Mouse (Mus musculus): Measurements from ENCODE around the gene Rmi2. TPM values are rescaled to one million over a fixed set of nuclear protein-coding genes. Genes with fewer than 3 reads are reported as not detected.

Gene Rmi2
- polyA plus RNA-seq, 1 experiment from 2014 or later: 0.70 TPM

DNA sequence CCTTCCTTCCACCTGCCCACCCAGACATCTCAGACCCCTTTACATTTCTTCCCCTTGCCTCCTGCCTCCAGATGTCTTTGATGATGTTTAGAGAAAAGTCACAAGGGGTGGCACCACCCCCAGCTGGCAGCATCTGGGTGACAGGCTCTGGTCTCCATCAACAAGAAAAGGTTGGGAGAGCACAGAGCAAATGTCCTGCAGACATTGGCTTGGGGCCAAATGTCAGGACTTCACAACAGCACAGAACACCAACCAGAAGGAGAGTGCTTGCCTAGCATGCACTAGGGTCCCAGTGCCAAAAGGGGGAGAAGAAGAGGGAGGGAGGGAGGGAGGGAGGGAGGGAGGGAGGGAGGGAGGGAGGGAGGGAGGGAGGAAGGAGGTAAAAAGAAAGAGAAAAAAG lies 85.0 kb downstream of the Rmi2 start:
- H3K27ac ChIP-seq (ENCODE audit: low read depth, low read length): no peak overlapping the region
- H3K4me1 ChIP-seq (ENCODE audit: control insufficient read depth, insufficient read depth, low read depth, low read length): no peaks in the 10 kb centered on the region
- no peak overlapping the region for H3K4me2 ChIP-seq (ENCODE audit: low read length)
- no peak overlapping the region for H3K4me3 ChIP-seq (ENCODE audit: low read length)
- H3K36me3 ChIP-seq (ENCODE audit: control insufficient read depth, insufficient read depth, low read length): no peaks in the 10 kb centered on the region
- H3K9me3 ChIP-seq (ENCODE audit: control insufficient read depth, low read length): no peaks in the 10 kb centered on the region
- H3K27me3 ChIP-seq (replicated peaks; ENCODE audit: control insufficient read depth, insufficient read depth, low read length): no peaks in the 10 kb centered on the region
- no peak for ATAC-seq
- no peak overlapping the region for H3K9ac ChIP-seq (ENCODE audit: low read depth, low read length)

DNA sequence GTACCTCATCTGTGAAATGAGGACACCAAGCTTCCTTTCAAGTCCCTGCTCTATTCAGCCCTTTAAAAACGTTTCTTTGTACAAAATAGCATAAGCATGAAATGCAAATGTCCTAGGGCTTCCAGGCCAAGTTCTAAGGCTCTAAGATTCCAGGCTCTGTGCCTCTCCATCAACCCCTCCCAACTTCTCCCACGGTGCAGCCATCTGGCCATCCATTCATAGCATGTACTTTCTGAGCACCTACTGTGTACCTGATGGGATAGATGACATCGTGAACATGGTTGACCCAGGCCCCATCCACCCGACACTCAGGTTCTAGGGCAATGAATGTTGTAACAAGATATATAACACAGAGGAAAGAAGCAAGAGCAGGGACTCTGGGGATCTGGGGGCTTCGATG lies 88.7 kb downstream of the Rmi2 start:
- H3K4me2 ChIP-seq (ENCODE audit: low read length): no peak overlapping the region
- no peak for ATAC-seq
- H3K9me3 ChIP-seq (ENCODE audit: control insufficient read depth, low read length): no peaks in the 10 kb centered on the region
- 69% methylated on average over 5 of the region's 5 CpGs for WGBS
- H3K4me1 ChIP-seq (ENCODE audit: control insufficient read depth, insufficient read depth, low read depth, low read length): no peaks in the 10 kb centered on the region; the same call in 1 of the 2 replicates
- no peak overlapping the region for H3K4me3 ChIP-seq (ENCODE audit: low read length)
- H3K36me3 ChIP-seq (ENCODE audit: control insufficient read depth, insufficient read depth, low read length): no peaks in the 10 kb centered on the region
- H3K9ac ChIP-seq (ENCODE audit: low read depth, low read length): no peak overlapping the region
- no peak overlapping the region for H3K27ac ChIP-seq (ENCODE audit: low read depth, low read length)
- no peaks in the 10 kb centered on the region for H3K27me3 ChIP-seq (replicated peaks; ENCODE audit: control insufficient read depth, insufficient read depth, low read length)

DNA sequence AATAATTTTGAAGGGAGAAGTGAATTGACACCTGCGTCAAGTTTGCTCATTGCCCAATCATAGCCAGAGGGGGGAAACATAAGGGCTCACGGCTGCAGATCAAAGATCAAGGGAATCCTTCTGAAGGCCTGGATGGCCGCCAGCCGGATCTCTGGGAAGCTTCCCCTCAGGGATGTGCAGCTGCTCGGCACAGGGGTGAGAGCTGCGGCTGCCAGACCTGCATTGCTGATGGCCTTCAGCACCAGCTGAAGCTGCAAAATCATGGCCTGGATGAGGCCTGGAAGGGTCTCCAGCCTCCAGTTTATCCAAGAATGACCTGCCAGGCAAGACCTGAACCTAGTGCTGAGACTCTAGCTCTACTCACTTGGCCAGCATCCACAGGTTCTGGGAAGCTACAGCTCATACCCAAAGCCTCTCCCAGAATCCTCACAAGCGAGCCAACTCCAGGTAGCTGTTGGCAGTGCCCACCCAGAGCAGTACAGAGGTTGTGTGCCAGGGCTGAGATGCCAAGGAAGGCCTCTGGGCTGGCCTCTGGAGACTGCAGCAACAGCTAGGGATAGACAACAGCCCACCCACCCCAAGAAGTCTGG lies 90.8 kb downstream of the Rmi2 start:
- no peak overlapping the region for H3K4me2 ChIP-seq (ENCODE audit: low read length)
- 38% methylated on average over 7 of the region's 7 CpGs for WGBS
- H3K4me1 ChIP-seq (ENCODE audit: control insufficient read depth, insufficient read depth, low read depth, low read length): no peaks in the 10 kb centered on the region; the same call in 1 of the 2 replicates
- no peak overlapping the region for H3K9ac ChIP-seq (ENCODE audit: low read depth, low read length)
- H3K9me3 ChIP-seq (ENCODE audit: control insufficient read depth, low read length): peaks cover 3% of the 10 kb centered on the region
- ATAC-seq: no peak
- no peaks in the 10 kb centered on the region for H3K27me3 ChIP-seq (replicated peaks; ENCODE audit: control insufficient read depth, insufficient read depth, low read length)
- H3K36me3 ChIP-seq (ENCODE audit: control insufficient read depth, insufficient read depth, low read length): no peaks in the 10 kb centered on the region
- H3K27ac ChIP-seq (ENCODE audit: low read depth, low read length): peak overlapping the region; percentile 27; the same call in 1 of the 2 replicates
- H3K4me3 ChIP-seq (ENCODE audit: low read length): no peak overlapping the region

DNA sequence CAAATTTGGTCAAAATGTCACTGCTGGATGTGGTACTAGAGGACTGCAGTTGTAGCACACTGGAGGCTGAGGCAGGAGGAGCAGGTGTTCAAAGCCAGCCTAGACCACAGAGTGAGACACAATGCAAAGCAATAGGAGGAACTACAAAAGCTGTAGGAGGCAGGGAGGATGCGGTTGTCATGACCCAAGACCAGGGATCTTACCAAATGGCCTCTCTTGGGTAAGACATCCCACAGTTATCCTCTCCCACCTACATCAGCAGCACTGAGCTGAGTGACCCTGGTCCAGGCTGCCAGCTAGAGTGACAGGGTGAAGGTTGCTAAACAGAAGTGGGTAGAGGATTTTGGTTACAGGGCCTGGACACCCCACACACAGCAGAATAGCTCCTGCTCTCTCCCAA lies 92.2 kb downstream of the Rmi2 start:
- no peak for ATAC-seq
- Histone ChIP-seq H3K27ac (ENCODE audit: low read depth, low read length) (no peak overlapping the region), H3K4me1 (ENCODE audit: control insufficient read depth, insufficient read depth, low read depth, low read length) (no peaks in the 10 kb centered on the region; the same call in 1 of the 2 replicates), H3K4me2 (ENCODE audit: low read length) (no peak overlapping the region), H3K4me3 (ENCODE audit: low read length) (no peak overlapping the region), H3K36me3 (ENCODE audit: control insufficient read depth, insufficient read depth, low read length) (no peaks in the 10 kb centered on the region), H3K9me3 (ENCODE audit: control insufficient read depth, low read length) (peaks cover 3% of the 10 kb centered on the region), H3K9ac (ENCODE audit: low read depth, low read length) (no peak overlapping the region), H3K27me3 (replicated peaks; ENCODE audit: control insufficient read depth, insufficient read depth, low read length) (no peaks in the 10 kb centered on the region)
- 88% methylated on average over 1 of the region's 1 CpGs for WGBS

DNA sequence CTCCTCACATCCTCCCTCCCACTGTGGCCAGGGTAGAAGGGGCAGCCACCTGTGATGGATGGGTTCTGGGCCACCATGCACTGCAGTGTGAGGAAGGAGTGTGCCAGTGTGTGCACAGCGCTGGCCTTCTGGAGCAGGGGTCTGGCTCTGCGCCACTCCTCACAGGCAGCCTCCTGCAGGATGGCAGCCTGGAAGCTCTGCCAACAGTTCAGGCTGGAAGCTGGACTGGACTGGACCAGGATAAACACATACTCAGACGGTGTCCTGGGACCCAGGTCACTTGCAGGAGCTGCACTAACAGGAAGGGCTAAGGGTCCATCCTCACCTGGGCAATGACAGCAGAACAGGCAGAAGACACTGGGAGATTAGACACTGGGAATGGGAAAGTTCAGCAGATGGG lies 98.5 kb downstream of the Rmi2 start:
- no peak overlapping the region for H3K27ac ChIP-seq (ENCODE audit: low read depth, low read length)
- WGBS: 57% methylated on average over 3 of the region's 3 CpGs
- no peaks in the 10 kb centered on the region for H3K36me3 ChIP-seq (ENCODE audit: control insufficient read depth, insufficient read depth, low read length)
- H3K4me1 ChIP-seq (ENCODE audit: control insufficient read depth, insufficient read depth, low read depth, low read length): no peaks in the 10 kb centered on the region
- H3K27me3 ChIP-seq (replicated peaks; ENCODE audit: control insufficient read depth, insufficient read depth, low read length): no peaks in the 10 kb centered on the region
- peak; percentile 74; the same call in 1 of the 2 replicates for ATAC-seq
- H3K4me2 ChIP-seq (ENCODE audit: low read length): no peak overlapping the region
- H3K4me3 ChIP-seq (ENCODE audit: low read length): no peak overlapping the region
- peaks cover 3% of the 10 kb centered on the region for H3K9me3 ChIP-seq (ENCODE audit: control insufficient read depth, low read length)
- no peak overlapping the region for H3K9ac ChIP-seq (ENCODE audit: low read depth, low read length)

DNA sequence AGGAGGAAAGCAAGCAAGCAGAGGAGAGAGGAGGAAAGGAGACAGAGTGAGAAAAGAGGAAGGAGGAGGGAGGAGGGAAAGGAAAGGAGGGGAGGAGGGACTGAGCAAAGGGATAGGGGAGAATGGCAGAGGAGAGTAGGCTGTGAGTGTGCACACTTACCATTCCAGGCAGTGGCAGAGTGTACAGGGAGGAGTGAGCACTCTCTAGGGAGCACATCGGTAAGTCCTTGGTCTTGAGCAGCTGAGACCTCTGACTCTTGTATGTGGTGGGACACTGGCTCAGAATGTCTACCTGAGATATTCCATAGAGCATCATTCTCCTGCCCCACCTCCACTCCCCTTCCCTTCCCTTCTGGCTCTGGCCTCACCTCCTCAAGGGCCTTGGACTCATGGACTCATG lies 99.2 kb downstream of the Rmi2 start:
- no peak for ATAC-seq
- Histone ChIP-seq H3K4me1 (ENCODE audit: control insufficient read depth, insufficient read depth, low read depth, low read length) (no peaks in the 10 kb centered on the region), H3K36me3 (ENCODE audit: control insufficient read depth, insufficient read depth, low read length) (no peaks in the 10 kb centered on the region), H3K4me3 (ENCODE audit: low read length) (no peak overlapping the region), H3K27ac (ENCODE audit: low read depth, low read length) (no peak overlapping the region), H3K27me3 (replicated peaks; ENCODE audit: control insufficient read depth, insufficient read depth, low read length) (no peaks in the 10 kb centered on the region), H3K9ac (ENCODE audit: low read depth, low read length) (no peak overlapping the region), H3K9me3 (ENCODE audit: control insufficient read depth, low read length) (peaks cover 3% of the 10 kb centered on the region), H3K4me2 (ENCODE audit: low read length) (no peak overlapping the region)
- WGBS: 93% methylated on average over 1 of the region's 1 CpGs

DNA sequence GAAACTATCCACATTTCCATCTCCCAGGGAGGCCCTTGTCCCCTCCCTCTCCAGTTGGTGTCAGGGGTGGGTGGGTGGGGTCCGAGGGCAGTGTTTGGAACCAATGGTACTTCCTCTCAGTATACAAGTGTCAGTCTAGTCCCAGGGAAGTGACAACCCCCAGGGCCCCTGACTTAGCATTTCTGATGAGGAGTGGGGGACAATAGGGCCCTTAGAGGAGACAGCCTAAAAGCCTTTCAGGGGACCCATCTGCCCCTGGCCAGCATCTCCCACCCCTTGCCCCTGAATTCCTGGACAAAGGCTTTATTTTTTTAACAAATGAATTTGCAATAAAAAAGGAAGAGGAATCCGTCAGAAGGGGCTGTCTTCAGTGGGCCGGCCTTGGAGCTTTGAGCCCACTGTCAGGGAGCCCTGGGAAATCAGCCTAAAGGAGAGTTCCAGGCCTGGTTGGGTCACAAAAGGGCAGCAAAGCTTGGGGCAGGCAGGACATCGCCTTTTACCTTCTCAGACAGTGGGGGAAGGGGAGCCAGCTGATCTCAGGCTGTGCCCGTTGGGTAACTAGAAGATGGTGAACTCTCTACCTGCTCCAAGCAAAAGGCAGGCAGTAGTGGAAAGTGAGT lies 102.0 kb downstream of the Rmi2 start:
- no peaks in the 10 kb centered on the region for H3K27me3 ChIP-seq (replicated peaks; ENCODE audit: control insufficient read depth, insufficient read depth, low read length)
- ATAC-seq: no peak
- H3K4me1 ChIP-seq (ENCODE audit: control insufficient read depth, insufficient read depth, low read depth, low read length): no peaks in the 10 kb centered on the region
- no peak overlapping the region for H3K27ac ChIP-seq (ENCODE audit: low read depth, low read length)
- 26% methylated on average over 5 of the region's 5 CpGs for WGBS
- H3K4me3 ChIP-seq (ENCODE audit: low read length): no peak overlapping the region
- no peaks in the 10 kb centered on the region for H3K9me3 ChIP-seq (ENCODE audit: control insufficient read depth, low read length)
- H3K4me2 ChIP-seq (ENCODE audit: low read length): no peak overlapping the region
- H3K9ac ChIP-seq (ENCODE audit: low read depth, low read length): no peak overlapping the region
- H3K36me3 ChIP-seq (ENCODE audit: control insufficient read depth, insufficient read depth, low read length): no peaks in the 10 kb centered on the region

DNA sequence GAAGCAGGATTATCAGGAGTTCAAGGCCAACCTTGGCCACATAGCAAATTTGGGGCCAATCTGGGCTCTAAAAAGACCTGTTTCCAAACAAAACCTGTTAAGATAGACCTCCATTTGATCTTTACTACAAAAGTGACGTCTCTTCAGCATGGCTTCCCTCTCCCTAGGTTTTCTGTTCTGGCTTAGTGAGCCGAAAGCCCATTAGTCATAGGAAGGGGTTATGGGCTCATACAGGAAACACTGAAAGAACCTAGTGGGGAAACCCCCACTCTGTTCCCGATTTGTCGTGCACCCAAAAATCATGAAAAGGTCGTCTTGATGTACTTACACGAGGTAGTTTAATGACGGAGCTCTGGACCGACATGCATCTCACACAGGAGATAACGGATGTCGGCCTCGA lies 102.6 kb downstream of the Rmi2 start:
- H3K27ac ChIP-seq (ENCODE audit: low read depth, low read length): no peak overlapping the region
- H3K36me3 ChIP-seq (ENCODE audit: control insufficient read depth, insufficient read depth, low read length): no peaks in the 10 kb centered on the region
- H3K4me3 ChIP-seq (ENCODE audit: low read length): no peak overlapping the region
- ATAC-seq: no peak
- H3K4me1 ChIP-seq (ENCODE audit: control insufficient read depth, insufficient read depth, low read depth, low read length): no peaks in the 10 kb centered on the region
- no peak overlapping the region for H3K4me2 ChIP-seq (ENCODE audit: low read length)
- no peaks in the 10 kb centered on the region for H3K9me3 ChIP-seq (ENCODE audit: control insufficient read depth, low read length)
- no peak overlapping the region for H3K9ac ChIP-seq (ENCODE audit: low read depth, low read length)
- H3K27me3 ChIP-seq (replicated peaks; ENCODE audit: control insufficient read depth, insufficient read depth, low read length): no peaks in the 10 kb centered on the region
- 84% methylated on average over 11 of the region's 11 CpGs for WGBS

DNA sequence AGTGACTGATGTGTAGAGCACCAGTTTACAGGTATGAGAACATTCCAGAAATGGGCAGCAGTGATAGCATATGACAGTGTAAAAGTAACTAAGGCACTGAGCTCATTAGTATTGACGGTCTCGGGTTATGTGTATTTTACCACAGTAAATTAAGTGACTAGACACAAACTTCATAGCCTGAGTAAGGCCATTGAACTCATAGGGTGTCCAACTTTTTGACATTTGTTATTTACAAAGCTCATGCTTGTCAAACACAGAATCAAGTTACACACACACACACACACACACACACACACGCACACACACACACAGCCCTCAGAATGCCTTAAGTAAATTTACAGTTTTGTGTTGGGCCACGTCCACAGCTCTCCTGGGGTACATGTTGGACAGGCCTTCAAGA lies 105.1 kb downstream of the Rmi2 start:
- H3K4me3 ChIP-seq (ENCODE audit: low read length): no peak overlapping the region
- WGBS: 96% methylated on average over 4 of the region's 4 CpGs
- no peaks in the 10 kb centered on the region for H3K27me3 ChIP-seq (replicated peaks; ENCODE audit: control insufficient read depth, insufficient read depth, low read length)
- no peak overlapping the region for H3K27ac ChIP-seq (ENCODE audit: low read depth, low read length)
- no peak overlapping the region for H3K9ac ChIP-seq (ENCODE audit: low read depth, low read length)
- no peak for ATAC-seq
- H3K4me2 ChIP-seq (ENCODE audit: low read length): no peak overlapping the region
- H3K36me3 ChIP-seq (ENCODE audit: control insufficient read depth, insufficient read depth, low read length): no peaks in the 10 kb centered on the region
- H3K9me3 ChIP-seq (ENCODE audit: control insufficient read depth, low read length): no peaks in the 10 kb centered on the region
- no peaks in the 10 kb centered on the region for H3K4me1 ChIP-seq (ENCODE audit: control insufficient read depth, insufficient read depth, low read depth, low read length)

Data from hindbrain, embryonic 16.5 days (tissue).